Mouse (Mus musculus) ES-Bruce4 (cell line): ENCODE measurements at regions not wholly inside any gene's neighbourhood (a gene's known extent, or its start where the extent isn't known, plus 50 kb on each side); places are given as distances from the start of the nearest gene placed in this dataset.

Source experiments
- CTCF ChIP-seq: IDR thresholded peaks from one replicate; pipeline ENCODE4 v1.8.1; 2011; ENCODE audit warnings: low read depth, low read length
- EP300 ChIP-seq: IDR thresholded peaks from 2 replicates; pipeline ENCODE4 v1.6.1; 2011; ENCODE audit warnings: low read depth, low read length; ENCODE audit not compliant: insufficient read depth
- POLR2A ChIP-seq: IDR thresholded peaks from one replicate; pipeline ENCODE4 v1.8.1; 2011; ENCODE audit warnings: low read length; ENCODE audit not compliant: insufficient read depth

DNA sequence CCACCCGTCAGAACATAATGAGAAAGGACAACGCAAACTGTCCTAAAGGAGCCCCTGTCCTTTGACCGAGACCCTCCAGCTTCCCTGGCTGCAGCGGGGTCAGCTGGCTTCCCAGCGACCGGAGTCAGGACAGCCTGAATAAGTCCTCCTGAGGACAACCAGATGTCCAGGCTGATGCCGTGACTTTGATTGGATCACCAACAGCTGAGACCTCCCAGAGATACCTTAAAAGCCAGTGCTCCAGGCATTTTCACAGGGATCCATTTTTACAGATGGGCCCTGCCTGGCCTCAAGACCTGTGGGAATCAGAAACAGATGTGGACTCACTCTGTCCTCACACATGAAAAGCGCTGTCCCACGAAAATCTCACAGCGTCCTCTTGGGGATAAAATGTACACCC lies 158.7 kb upstream of the Foxq1 start:
- TF ChIP-seq CTCF (no peak), POLR2A (no peak), EP300 (no peak)
